ENCODE assay signal across 29 mouse cellular contexts in genomic region chr2:22740441-22740840, GRCm38 (mm10). TPM values are rescaled to one million over a fixed set of nuclear protein-coding genes. Genes with fewer than 3 reads are reported as not detected.
DNase-seq lines count a peak whose midpoint lies in the region; ATAC-seq and TF ChIP-seq lines count a peak whose summit lies in the region.
"Had no signal": no experiment of that assay in that cellular context is flagged by ENCODE, and none has a peak within 500 bp of the region (broad histone marks: within the 10 kb centered on the region; RNA-seq: fewer than 3 reads in every experiment).

No protein-coding gene starts in this region.

- H3K9ac ChIP-seq in ES-E14 (ENCODE audit: insufficient read depth, low read depth, low read length, poor library complexity, severe bottlenecking), result no peak overlapping the region
- no peak overlapping the region for H3K9ac ChIP-seq in heart, embryonic 12.5 days
- no peak overlapping the region for H3K9ac ChIP-seq in intestine, embryonic 15.5 days
- H3K9ac ChIP-seq in midbrain, postnatal 0 days (replicated peaks; ENCODE audit: low read length, poor library complexity, severe bottlenecking), result no peak overlapping the region
- H3K9ac ChIP-seq: embryonic facial prominence, embryonic 12.5 days; embryonic facial prominence, embryonic 15.5 days; forebrain, postnatal 0 days; heart, embryonic 13.5 days; hindbrain, embryonic 12.5 days; hindbrain, embryonic 15.5 days had no signal

- in situ Hi-C loops in ES-E14 (cut with MboI; ENCODE audit: low sequenced_read_pairs in 2 of 2, unreplicated experiment in 2 of 2), result no loop called here

- no peak overlapping the region for H3K4me3 ChIP-seq in ES-E14 (ENCODE audit: insufficient read depth in 1 of 2, low read depth in 1 of 2, low read length in 2 of 2, poor library complexity in 1 of 2, severe bottlenecking in 1 of 2)
- H3K4me3 ChIP-seq in heart, embryonic 12.5 days, result no peak overlapping the region
- no peak overlapping the region for H3K4me3 ChIP-seq in intestine, embryonic 15.5 days (replicated peaks)
- no peak overlapping the region for H3K4me3 ChIP-seq in midbrain, postnatal 0 days (ENCODE audit: low read depth, low read length)
- H3K4me3 ChIP-seq: embryonic facial prominence, embryonic 12.5 days; embryonic facial prominence, embryonic 15.5 days; gastrocnemius, adult 2 months; heart, embryonic 13.5 days; hindbrain, embryonic 12.5 days; hindbrain, embryonic 15.5 days had no signal

- no peaks in the 10 kb centered on the region for H3K4me1 ChIP-seq in ES-E14 (ENCODE audit: control insufficient read depth in 2 of 2, insufficient read depth in 2 of 2, low read length in 2 of 2, poor library complexity in 1 of 2)
- H3K4me1 ChIP-seq in heart, embryonic 12.5 days (replicated peaks), result no peaks in the 10 kb centered on the region
- H3K4me1 ChIP-seq in intestine, embryonic 15.5 days (replicated peaks), result no peaks in the 10 kb centered on the region
- H3K4me1 ChIP-seq in midbrain, postnatal 0 days (ENCODE audit: insufficient read depth, low read length), result no peaks in the 10 kb centered on the region
- H3K4me1 ChIP-seq: embryonic facial prominence, embryonic 12.5 days; embryonic facial prominence, embryonic 15.5 days; heart, embryonic 13.5 days; hindbrain, embryonic 12.5 days had no signal

- no peak overlapping the region for H3K27ac ChIP-seq in ES-E14 (ENCODE audit: insufficient read depth, low read depth, low read length, poor library complexity, severe bottlenecking)
- no peak overlapping the region for H3K27ac ChIP-seq in heart, embryonic 12.5 days (ENCODE audit: poor library complexity, severe bottlenecking)
- H3K27ac ChIP-seq in intestine, embryonic 15.5 days, result no peak overlapping the region
- H3K27ac ChIP-seq in midbrain, postnatal 0 days (ENCODE audit: low read depth, low read length), result no peak overlapping the region
- H3K27ac ChIP-seq: embryonic facial prominence, embryonic 12.5 days; embryonic facial prominence, embryonic 15.5 days; gastrocnemius, adult 2 months; heart, embryonic 13.5 days; hindbrain, embryonic 12.5 days; hindbrain, embryonic 15.5 days had no signal

- no peak overlapping the region for H3K4me2 ChIP-seq in heart, embryonic 12.5 days
- H3K4me2 ChIP-seq in intestine, embryonic 15.5 days (replicated peaks), result no peak overlapping the region
- H3K4me2 ChIP-seq in midbrain, postnatal 0 days (ENCODE audit: low read depth, low read length, poor library complexity, severe bottlenecking), result no peak overlapping the region
- H3K4me2 ChIP-seq: embryonic facial prominence, embryonic 12.5 days; embryonic facial prominence, embryonic 15.5 days; heart, embryonic 13.5 days; hindbrain, embryonic 12.5 days; hindbrain, embryonic 15.5 days had no signal

- no peak for TF ChIP-seq CTCF in brain, embryonic 14.5 days (IDR thresholded peaks at IDR 0.05; ENCODE audit: borderline replicate concordance, extremely low read depth, insufficient read depth, insufficient read length)
- no peak for TF ChIP-seq CTCF in midbrain, postnatal 0 days (IDR thresholded peaks at IDR 0.05)

- peaks cover 4% of the 10 kb centered on the region; the same call in 1 of the 2 replicates for H3K9me3 ChIP-seq in ES-E14 (ENCODE audit: control insufficient read depth, insufficient read depth, low read depth, low read length)
- 0 out of 2 replicates have a peak, but pooled peaks cover 5% of the 10 kb centered on the region for H3K9me3 ChIP-seq in heart, embryonic 12.5 days (replicated peaks)
- no peaks in the 10 kb centered on the region for H3K9me3 ChIP-seq in intestine, embryonic 15.5 days
- H3K9me3 ChIP-seq in midbrain, postnatal 0 days (ENCODE audit: low read length), result no peaks in the 10 kb centered on the region
- H3K9me3 ChIP-seq: embryonic facial prominence, embryonic 12.5 days; embryonic facial prominence, embryonic 15.5 days; heart, embryonic 13.5 days; hindbrain, embryonic 12.5 days; hindbrain, embryonic 15.5 days had no signal

- DNase-seq in A20 (ENCODE audit: low read depth, low spot score) (peak; percentile 29), ES-E14 (ENCODE audit: low read depth, low spot score) (peak; percentile 68), WW6 (ENCODE audit: low read depth, low spot score) (peak; percentile 85)
- DNase-seq in brain, embryonic 14.5 days (ENCODE audit: low read depth), result peak; percentile 13
- no peak for DNase-seq in midbrain, postnatal 0 days (ENCODE audit: low spot score)
- DNase-seq: adrenal gland, adult 2 months; adrenal gland, postnatal 14 days; B cell, adult 2 months; cerebellum, adult 11-12 months; cerebellum, adult 8-10 months; cerebellum, postnatal 36 days; forebrain, postnatal 0 days; gastrocnemius, adult 2 months; gastrocnemius, postnatal 25 days; heart, adult 18-20 months; heart, postnatal 14 days; heart, postnatal 4 days; kidney, adult 11 months; kidney, adult 8-10 months had no signal

- no peaks in the 10 kb centered on the region for H3K36me3 ChIP-seq in ES-E14 (ENCODE audit: control insufficient read depth, insufficient read depth, low read length, poor library complexity, severe bottlenecking)
- no peaks in the 10 kb centered on the region for H3K36me3 ChIP-seq in heart, embryonic 12.5 days
- no peaks in the 10 kb centered on the region for H3K36me3 ChIP-seq in intestine, embryonic 15.5 days
- no peaks in the 10 kb centered on the region for H3K36me3 ChIP-seq in midbrain, postnatal 0 days (ENCODE audit: insufficient read depth, low read length)
- H3K36me3 ChIP-seq: embryonic facial prominence, embryonic 12.5 days; embryonic facial prominence, embryonic 15.5 days; heart, embryonic 13.5 days; hindbrain, embryonic 12.5 days; hindbrain, embryonic 15.5 days had no signal

- no peaks in the 10 kb centered on the region for H3K27me3 ChIP-seq in heart, embryonic 12.5 days (replicated peaks)
- H3K27me3 ChIP-seq in intestine, embryonic 15.5 days (replicated peaks), result no peaks in the 10 kb centered on the region
- H3K27me3 ChIP-seq in midbrain, postnatal 0 days (ENCODE audit: insufficient read depth, low read length), result no peaks in the 10 kb centered on the region
- H3K27me3 ChIP-seq: CH12.LX; embryonic facial prominence, embryonic 12.5 days; embryonic facial prominence, embryonic 15.5 days; heart, embryonic 13.5 days; hindbrain, embryonic 12.5 days; hindbrain, embryonic 15.5 days had no signal

- 63% methylated on average over 1 of the region's 1 CpGs for WGBS in heart, embryonic 12.5 days
- 59% methylated on average over 1 of the region's 1 CpGs for WGBS in intestine, embryonic 15.5 days
- 88% methylated on average over 1 of the region's 1 CpGs for WGBS in midbrain, postnatal 0 days

- TF ChIP-seq POLR2A in brain, embryonic 14.5 days (IDR thresholded peaks at IDR 0.05; ENCODE audit: borderline replicate concordance, extremely low read depth, insufficient read depth, insufficient read length, poor library complexity, severe bottlenecking), result no peak

- no peak for ATAC-seq in heart, embryonic 12.5 days (ENCODE audit: insufficient number of reproducible peaks, low FRiP score)
- no peak for ATAC-seq in intestine, embryonic 15.5 days
- ATAC-seq in midbrain, postnatal 0 days (ENCODE audit: low FRiP score), result no peak
- ATAC-seq: forebrain, embryonic 14.5 days; forebrain, postnatal 0 days; Patski had no signal

TF ChIP-seq in ES-E14, 5 proteins besides CTCF, POLR2A, EP300 and RAD21:
- TF ChIP-seq CHD2 (IDR thresholded peaks at IDR 0.05; ENCODE audit: low read depth, low read length), result no peak
- TF ChIP-seq ZC3H11A (IDR thresholded peaks at IDR 0.05; ENCODE audit: borderline replicate concordance, low read depth, low read length), result no peak
- TF ChIP-seq HCFC1 (IDR thresholded peaks at IDR 0.05; ENCODE audit: borderline replicate concordance, insufficient read depth, low read length), result no peak
- no peak for TF ChIP-seq ZNF384 (IDR thresholded peaks at IDR 0.05; ENCODE audit: low read depth, low read length)
- TF ChIP-seq MAFK (IDR thresholded peaks at IDR 0.05; ENCODE audit: insufficient read depth, low read depth, low read length), result no peak

RNA-seq across cellular contexts. Expression of gene Apbb1ip, which starts 33.5 kb away (rescaled TPM):
- total RNA-seq in ES-E14 (2012; rRNA removed), result 0.11 and 0.18 TPM in 2 replicates
- polyA plus RNA-seq in brain, embryonic 14.5 days (2012; rRNA removed), result 0.45 and 0.74 TPM in 2 replicates
- polyA plus RNA-seq in heart, embryonic 12.5 days (2016; fragmentation: Nextera tagmentation; extraction: Ambion mirVana), result 0.61 and 1.2 TPM in 2 replicates
- polyA plus RNA-seq in intestine, embryonic 15.5 days (2015; fragmentation: Nextera tagmentation; extraction: Ambion mirVana), result 1.9 TPM in 2 replicates
- total RNA-seq in midbrain, postnatal 0 days (2014; rRNA removed), result 1.0 and 1.1 TPM in 2 replicates
- 1.4 and 1.7 TPM in 2 replicates for polyA plus RNA-seq in midbrain, postnatal 0 days (2015; fragmentation: Nextera tagmentation; extraction: Ambion mirVana)
- polyA plus RNA-seq: Patski had no signal
